Mouse (Mus musculus) naive thymus-derived CD4-positive, alpha-beta T cell, adult 2 months (primary cell): Measurements from ENCODE around the gene Zbtb21.
A peak's percentile ranks its signal among the peaks of the same experiment; 100 is the strongest.
"Not testable (repeated sequence)": the region's sequence is repeated elsewhere in the genome, so short reads cannot be mapped to it uniquely, and the experiment has no call there.

Experiments
- DNase-seq: peaks from one replicate; pipeline ENCODE4 v3.0.0-alpha.2; 2011; ENCODE audit warnings: low read depth

The Zbtb21 gene

DNA sequence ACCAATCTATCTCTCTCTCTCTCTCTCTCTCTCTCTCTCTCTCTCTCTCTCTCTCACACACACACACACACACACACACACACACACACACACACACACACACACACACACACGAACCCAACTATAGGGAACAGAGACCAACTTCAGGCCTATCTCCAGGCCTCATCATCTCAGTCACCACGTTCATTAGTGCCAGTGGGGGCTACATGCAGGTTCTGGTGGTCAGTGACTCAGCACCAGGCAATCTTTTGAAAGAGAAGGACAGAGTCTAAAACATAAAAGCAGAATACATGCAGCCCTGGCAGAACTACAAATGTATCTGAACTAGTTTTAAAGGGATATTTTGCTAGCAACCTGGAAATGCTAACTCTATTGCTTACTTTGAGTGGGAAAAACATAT lies 15.4 kb downstream of the Zbtb21 start:
- not testable (repeated sequence) for DNase-seq

DNA sequence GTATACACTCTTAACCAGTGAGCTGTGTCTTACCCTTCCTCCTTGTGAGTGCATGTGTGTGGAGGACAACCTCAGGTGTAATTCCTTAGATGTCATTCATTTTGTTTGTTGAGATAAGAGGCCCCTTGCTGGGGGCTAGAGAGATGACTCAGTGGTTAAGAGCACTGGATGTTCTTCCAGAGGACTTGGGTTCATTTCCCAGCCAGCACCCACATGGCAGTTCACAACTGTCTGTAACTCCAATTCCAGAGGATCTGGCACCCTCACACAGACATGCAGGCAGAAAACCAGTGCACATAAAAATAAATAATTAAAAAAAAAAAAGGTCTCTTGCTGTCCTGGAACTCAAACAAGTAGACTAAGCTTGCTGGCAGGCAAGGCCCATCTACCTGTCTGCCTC lies 20.6 kb downstream of the Zbtb21 start:
- no peak for DNase-seq

DNA sequence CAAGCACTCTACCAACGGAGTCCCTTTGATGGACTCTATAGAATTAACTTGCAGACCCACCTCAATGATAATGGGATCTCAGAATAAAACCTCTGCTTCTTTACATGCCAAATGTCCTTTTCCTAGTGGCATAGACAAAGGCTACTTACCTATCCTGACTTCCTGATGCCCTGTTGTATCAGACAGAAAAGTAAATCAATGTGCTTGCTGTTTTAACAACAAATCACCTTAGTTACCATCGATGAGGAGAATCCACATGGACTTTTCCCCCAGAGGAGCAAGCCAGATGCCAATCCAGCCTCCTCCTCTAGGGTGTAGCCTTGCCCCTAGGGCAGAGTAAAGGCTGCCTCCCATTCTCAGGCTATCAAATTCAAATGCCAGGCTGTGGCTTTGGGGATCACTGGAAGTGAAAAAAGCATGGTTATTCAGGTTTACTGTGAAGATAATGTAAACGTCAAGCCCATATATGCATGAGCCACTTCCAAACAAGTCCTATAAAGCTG lies 21.9 kb downstream of the Zbtb21 start:
- no peak for DNase-seq

DNA sequence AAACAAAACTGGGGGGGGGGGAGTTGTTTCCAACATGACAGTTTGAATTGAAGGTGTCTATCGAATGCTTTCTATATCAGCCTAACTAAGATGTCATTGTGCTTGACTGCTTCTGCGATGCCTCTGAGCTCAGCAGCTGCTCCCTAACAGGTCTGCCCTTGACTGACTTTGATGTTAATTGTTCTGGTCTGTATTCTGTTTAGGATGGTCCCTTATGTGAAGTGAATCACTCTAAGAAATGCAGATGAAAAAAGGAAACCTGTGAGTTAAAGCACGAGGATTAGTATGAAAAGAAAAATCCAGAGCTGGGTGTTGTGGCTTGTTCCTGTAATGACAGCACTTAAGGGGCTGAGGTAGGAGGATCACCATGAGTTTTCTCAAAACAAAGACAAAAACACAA lies 26.6 kb downstream of the Zbtb21 start:
- no peak for DNase-seq

DNA sequence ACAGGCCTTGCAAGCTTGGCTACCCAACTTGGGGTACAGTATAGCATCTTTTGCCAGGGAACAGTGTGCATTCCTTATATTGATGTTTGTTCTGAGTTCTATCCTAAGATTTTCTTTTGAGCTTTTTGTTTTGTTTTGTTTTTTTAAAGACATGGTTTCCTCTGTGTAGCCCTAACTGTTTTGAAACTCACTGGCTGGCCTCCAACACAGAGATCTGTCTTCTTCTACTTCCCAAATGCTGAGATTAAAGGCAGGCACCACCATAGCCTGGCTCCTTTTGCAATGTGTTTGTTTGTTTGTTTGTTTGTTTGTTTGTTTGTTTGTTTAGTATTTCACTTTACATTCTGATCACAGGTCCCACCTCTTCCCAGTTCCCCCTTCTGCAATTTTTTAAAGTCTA lies 32.2 kb downstream of the Zbtb21 start:
- DNase-seq, result no peak

DNA sequence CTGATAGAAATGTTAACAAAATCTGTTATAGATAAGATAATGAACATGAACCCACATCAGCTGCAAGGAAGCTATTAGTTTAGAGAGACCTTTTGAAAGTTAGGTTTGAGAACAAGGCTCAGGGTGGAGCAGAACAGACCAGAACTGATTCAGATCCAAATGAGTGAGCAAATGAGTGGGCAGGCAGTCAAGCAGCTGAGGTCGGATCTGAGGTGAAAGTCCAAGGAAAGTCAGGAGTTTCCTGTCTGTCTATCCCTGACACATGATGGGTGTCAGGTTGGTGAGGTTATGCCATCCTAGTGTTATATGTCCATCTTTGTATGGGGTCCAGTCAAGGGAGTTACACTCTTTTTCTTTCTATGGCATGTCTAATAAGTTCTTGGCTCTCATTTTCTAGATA lies 32.9 kb downstream of the Zbtb21 start:
- DNase-seq, result no peak

DNA sequence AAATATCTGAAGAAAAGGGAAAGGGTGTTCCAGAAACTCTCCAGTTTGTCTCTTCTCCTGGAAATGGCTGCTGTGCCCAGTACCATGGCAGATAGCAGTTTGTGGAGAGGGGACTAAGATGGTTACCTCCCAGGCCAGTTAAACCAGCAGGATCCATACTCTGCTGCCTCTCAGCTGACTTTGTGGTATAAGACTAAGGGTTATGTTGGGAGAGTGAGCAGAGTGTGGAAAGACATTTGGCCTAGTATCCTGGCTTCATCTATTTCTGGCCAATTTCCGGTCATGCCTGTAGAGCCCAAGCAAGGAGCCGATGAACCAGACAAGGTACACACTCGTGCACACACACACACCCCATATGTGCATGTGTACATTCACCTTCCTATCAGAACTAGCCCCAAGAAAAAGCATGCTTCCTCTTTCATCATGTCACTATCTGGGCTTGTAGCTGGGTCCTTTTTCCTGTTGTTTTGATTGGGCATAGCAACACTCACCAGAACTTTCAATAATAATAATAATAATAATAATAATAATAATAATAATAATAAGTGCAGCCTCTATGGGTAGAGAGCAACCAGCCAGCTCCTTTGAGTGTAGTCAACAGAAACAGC lies 35.0 kb downstream of the Zbtb21 start:
- DNase-seq, result no peak

DNA sequence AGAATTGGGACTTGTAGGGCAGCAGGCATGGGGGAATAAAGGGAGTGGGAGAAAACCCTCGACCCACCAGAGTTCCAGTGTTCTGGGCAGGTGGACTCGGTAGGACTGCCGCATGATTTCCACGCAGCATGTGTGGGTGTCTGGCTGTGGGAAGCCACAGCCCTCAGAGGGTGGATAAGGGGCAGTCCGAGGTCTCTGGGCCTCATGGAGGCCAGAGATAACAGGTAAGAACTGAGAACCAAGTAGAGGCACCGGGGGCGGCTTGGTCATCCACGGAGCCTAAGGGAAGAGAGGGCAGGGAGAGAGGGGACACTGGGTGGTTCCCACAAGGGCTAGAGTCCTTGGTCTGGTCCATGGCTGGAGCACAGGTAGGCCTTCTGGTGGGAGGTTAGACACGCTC lies 36.0 kb downstream of the Zbtb21 start:
- no peak for DNase-seq

DNA sequence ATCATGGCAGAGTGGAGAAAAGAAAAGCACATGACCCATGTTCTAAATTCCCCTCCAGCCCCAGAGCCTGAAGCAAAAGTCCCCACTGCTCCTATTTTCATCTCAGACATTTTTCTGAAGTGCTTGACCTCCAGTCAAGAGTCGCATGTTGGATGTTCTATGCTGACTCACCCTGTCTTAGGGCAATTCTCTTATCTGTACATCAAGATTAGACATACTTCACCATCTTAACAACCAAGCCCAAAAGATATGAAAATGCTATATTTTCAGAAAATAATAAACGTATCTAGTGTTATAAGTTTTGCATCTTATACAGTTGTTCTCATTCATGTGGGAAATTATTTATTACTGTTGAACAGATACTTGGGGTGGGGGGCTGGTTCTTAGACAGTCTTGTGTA lies 36.7 kb downstream of the Zbtb21 start:
- no peak for DNase-seq

DNA sequence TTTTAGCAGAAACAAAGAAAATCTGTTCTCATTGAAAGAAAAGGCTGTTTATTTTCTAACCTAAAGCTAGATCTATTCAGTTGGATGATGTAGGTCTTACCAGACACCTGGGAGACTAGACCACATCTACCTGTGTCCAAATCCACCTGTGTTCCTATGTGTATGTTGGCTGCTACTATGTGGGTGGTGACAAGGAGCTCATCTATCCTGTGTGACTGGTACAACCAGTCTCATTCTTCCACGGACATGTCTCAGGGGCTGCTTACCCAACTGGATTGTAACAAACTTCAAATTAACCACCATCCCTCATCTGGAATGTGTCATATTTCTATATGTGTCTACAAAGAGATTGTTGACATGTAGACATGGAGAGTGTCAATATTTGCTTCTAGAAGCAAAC lies 38.7 kb downstream of the Zbtb21 start:
- DNase-seq, result no peak

DNA sequence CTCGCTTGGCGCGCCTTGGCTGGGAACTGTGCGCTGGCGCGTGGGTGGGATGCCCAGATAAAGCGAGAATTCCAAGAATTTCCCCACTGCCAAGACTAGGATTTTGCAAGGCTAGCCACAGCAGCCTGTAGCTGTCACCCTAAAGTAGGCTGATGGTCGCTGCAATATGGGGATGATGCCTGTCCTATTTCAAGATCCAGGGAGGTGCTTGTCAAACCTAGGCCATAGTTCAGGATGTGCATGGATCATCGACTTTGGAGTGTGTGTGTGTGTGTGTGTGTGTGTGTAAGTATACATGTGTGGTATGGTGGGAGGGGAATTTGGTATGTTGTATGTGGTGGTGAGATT lies 39.7 kb downstream of the Zbtb21 start:
- DNase-seq, result no peak

DNA sequence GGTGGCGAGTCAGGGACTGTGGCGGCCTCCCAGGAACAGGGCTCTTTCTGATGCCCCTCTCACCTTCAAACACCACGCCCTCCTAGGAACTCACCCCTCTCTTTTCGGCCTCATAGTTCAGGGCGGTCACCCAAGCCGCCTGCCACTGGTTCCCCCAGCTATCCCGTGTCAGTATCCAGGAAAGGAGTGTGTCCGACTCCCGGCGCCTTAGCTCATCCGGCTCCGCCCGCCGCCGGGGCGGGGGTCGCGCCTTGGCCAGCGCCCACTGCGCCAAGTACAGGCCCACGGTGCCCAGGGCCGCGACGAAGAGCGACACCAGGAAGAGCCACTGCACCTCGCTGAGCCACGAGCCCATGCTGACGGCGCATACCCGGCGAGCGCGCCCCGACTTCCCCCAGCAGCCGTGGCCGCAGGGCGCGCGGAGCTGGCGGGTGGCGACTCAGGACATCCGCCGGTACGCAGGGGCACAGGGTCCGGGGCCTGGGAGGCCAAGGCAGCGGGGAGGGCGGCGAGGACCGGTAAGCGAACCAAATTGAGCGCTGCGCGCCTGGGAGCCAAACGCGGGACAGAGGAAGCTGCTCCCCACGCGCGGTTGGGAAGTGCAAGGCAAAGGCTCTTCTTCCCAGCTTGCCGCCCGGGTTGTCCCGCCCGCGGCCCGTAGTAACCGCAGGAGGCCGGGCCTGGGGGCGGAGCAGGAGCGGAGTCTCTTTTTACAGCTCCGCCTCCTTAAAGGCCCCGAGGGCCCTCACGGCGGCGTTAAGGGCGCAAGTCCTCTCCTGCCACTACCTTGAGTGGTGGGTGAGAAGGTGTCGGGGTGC lies 40.3 kb downstream of the Zbtb21 start:
- peak; percentile 76 for DNase-seq

DNA sequence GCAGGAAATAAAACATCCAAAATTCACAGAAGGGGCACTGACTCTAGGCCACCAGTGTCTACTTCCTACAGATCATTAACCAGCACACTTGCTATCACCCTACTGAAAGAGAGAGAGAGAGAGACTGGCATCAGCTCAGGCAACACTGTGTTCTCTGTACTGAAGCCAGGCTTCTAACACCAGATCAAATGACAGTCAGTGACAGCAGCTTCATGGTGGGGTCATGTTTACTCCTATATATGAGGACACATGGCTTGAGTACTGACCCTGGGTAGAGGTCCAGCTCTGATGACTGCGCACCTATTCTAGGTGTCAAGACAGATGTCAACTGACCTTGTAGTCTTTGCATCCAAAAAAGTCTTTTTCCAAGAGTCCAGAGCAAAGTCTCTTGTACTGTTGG lies 41.8 kb downstream of the Zbtb21 start:
- no peak for DNase-seq

DNA sequence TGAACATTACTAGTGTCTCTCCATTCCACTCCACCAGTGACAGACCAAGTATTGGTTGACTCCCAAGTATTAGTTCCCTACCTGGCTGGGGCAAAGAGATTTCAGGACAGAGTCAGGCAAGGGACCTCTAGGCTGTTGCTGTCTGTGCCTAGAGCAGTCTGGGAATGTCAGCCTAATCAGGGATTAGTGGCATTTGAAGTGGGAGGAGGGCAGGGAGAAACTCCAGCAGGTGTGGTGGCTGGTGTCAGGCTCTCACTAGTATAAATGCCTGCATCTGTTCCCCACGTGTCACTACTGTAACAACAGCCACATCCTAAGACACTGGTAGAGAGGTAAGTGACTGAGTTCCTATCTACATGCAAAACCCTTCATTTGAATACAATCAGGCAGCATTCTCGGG lies 42.6 kb downstream of the Zbtb21 start:
- DNase-seq, result no peak

DNA sequence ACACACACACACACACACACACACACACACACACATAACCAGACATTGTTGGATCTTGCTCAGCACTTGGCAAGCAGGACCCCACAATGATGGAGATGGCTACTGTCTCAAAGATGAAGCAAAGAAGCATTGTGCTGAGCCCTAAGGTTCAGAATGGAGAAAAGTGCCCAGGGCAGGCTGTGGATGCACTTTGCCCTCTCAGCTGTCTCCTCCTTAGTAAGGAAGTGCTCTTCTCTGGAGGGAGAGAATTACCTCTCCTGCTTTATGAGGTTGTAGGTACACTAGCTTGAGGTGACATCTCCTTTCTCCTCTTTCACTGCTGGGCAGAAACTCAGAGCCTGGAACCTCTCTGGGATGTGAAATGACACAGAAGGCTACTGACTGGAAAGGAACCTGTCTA lies 49.5 kb downstream of the Zbtb21 start:
- no peak for DNase-seq

DNA sequence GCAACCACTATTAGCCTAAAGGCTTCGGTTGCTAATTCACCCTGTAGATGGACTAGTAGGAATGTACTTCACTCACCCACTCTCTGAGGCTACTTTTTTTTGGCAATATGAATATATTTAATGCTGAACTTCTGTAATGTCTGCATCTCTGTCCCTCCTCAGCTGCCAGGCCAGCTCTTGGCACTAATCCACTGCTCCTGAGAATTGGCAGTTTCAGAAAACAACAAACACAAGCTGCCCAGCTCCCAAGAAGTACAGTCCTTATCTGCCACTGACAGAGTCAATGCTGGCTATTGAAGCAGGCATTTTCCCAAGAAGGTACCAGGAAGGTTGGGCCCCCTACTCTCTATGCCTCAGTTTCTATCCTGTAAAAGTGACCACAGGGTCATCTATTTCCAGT lies 53.1 kb downstream of the Zbtb21 start:
- no peak for DNase-seq

DNA sequence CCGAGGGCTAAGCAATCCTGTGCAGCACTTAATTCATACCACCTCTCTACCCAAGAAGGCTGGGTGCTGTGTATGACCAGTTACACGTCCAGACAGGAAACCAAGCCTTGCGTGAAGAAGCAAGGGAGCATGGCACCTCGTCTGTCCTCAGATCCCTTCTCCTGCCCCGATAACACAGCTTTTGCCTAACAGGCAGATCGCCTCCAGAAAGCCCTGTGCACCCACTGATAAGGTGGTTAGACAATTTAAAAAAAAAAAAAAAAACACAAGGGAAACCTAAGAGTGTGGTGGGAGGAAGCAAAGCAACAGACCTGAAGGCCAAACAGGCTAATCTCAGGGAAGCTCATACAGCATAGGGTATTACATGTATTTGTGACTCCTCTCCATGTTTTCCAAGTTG lies 54.9 kb downstream of the Zbtb21 start:
- no peak for DNase-seq

DNA sequence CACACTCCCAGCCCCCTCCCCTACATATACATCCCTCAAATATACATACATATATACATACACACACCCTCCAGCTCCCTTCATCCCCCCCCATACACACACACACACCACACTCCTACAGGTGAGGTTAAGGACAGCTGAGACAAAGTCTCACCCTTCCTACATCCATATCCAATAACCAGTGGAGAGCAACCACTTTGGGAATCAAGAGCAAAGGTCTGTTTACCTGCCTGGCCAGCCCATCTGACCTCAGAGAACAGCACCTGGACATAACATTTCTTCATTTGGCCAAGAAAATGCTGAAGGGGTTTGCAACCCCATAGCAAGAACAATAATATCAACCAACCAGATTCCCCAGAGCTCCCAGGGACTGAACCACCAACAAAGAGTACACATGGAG lies 56.1 kb downstream of the Zbtb21 start:
- DNase-seq, result no peak

DNA sequence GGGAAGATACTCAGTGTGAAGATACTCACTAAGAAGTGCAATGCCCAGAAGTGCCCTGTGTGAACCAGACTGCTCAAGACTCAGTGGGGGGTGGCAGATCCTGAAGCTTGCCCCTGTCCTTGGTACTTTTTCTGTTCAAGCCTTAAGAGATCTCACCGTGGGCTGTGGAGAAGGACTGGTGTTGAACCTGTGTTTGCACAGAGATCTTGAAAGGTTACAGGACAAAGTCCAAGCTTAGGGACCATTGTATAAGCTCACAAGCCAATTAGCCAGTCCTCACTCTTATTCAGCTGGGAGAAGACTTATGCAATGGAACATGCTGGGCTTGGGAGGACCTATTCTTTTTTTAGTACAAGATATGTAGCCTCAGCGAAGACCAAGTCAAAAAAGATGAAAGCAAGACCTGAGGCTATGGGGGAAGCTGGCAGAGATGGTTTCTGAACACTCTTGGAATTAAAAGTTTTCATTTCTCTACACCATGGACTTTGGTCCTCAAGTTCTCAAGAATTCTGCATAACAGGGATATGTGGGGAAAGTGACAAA lies 56.9 kb downstream of the Zbtb21 start:
- no peak for DNase-seq

DNA sequence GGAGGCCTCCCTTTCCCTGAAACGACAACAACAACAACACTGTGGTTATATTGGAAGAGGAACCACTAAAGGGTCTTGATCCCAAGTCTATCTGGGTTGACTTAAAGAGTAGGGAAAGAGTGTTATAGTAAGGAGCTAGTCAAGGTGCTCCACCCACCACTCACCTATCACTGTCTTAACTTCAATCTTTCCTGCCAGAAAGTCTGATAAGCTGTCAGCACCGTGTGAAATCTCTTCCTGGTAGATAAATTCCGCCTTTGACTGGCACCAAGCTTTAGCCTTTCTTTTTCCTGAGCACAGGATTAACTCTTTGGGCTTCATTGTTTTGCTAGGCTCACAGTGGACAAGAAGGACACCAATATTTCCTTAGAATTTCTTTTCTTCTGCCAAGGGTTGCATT lies 58.4 kb downstream of the Zbtb21 start:
- no peak for DNase-seq

DNA sequence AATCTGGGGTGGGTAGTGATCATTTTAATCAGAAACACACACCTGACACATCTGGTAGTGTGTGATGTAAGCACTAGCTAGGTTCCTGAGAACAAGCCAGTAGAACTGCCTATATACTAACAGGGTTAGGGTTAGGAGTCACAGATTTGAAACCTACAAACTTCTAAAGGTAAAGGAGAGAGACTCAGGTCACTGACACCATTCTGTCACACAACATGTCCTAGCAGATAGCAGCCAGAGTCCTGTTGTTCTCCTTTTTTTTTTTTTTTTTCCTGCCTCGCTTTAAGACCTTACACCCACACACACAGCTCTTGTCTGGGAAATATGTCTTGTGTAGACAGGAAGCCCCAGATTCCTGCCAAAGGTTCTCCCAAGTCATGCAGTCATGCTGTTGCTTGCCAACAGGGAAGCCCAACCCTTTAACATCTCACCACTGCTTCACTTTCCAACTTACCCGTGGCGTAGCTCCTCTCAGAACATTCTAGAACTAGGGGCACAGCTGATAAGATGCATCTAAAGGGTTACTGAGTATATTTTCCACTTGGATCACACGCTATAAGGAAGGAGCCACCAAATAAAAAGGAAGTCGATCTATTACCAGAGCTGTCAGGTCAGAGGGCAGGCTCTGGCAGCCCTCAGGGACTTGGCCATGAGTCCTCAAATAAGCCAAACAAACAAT lies 64.9 kb downstream of the Zbtb21 start:
- DNase-seq, result no peak
